Mouse (Mus musculus) forebrain, embryonic 12.5 days (tissue): ENCODE data around the gene Clic5. TPM values are rescaled to one million over a fixed set of nuclear protein-coding genes. Genes with fewer than 3 reads are reported as not detected.
A peak's percentile ranks its signal among the peaks of the same experiment; 100 is the strongest.

Experiments
- ATAC-seq: fragments of 200-750 bp; cut with Nextera tagmentation; 2 replicates; pipeline ENCODE4 v1.8.0; 2017; ENCODE audit warnings: moderate TSS enrichment; ENCODE audit not compliant: low FRiP score
- H3K27ac ChIP-seq: fragments of 300-500 bp; sonication (generic); 2 replicates; pipeline ENCODE4 v1.5.1; 2016; ENCODE audit warnings: mild to moderate bottlenecking
- H3K27me3 ChIP-seq: fragments of 300-500 bp; sonication (generic); 2 replicates; pipeline ENCODE4 v1.6.1; 2016; ENCODE audit warnings: mild to moderate bottlenecking
- H3K36me3 ChIP-seq: fragments of 300-500 bp; sonication (generic); replicated peaks from 2 replicates; pipeline ENCODE4 v1.6.1; 2016; ENCODE audit warnings: mild to moderate bottlenecking
- H3K4me1 ChIP-seq: fragments of 300-500 bp; sonication (generic); 2 replicates; pipeline ENCODE4 v1.6.1; 2016
- H3K4me2 ChIP-seq: fragments of 300-500 bp; sonication (generic); 2 replicates; pipeline ENCODE4 v1.6.1; 2016; ENCODE audit warnings: mild to moderate bottlenecking, moderate library complexity
- H3K4me3 ChIP-seq: fragments of 300-500 bp; sonication (generic); replicated peaks from 2 replicates; pipeline ENCODE4 v1.5.1; 2016; ENCODE audit warnings: mild to moderate bottlenecking
- H3K9ac ChIP-seq: fragments of 300-500 bp; sonication (generic); 2 replicates; pipeline ENCODE4 v1.6.1; 2016; ENCODE audit warnings: mild to moderate bottlenecking
- H3K9me3 ChIP-seq: fragments of 300-500 bp; sonication (generic); 2 replicates; pipeline ENCODE4 v1.6.1; 2016
- WGBS: fragments of 180-500 bp; shearing (Covaris S2); methylation state at CpG from one replicate; pipeline ENCODE4 v1.1.7; 2016; 5-methylcytosine and 5-hydroxymethylcytosine counted together
- polyA plus RNA-seq: library from polyadenylated mRNA; unstranded; fragments of >200 nt; fragmentation: Nextera tagmentation; extraction: Ambion mirVana; gene quantifications from 2 replicates; pipeline ENCODE4 v1.2.1, GENCODE M21; 2016

Clic5 gene
- polyA plus RNA-seq, result 0.21 and 0.43 TPM in 2 replicates

GRCm38 (mm10) chr17:44188042-44188768 is at the start of gene Clic5:
Gene Clic5 (plus strand): TSS chr17:44188584.
- Histone ChIP-seq H3K4me1 (peaks cover 14% of the 10 kb centered on the region), H3K9me3 (no peaks in the 10 kb centered on the region), H3K27me3 (peaks cover 37% of the 10 kb centered on the region), H3K4me2 (peak within 1 kb of the TSS; percentile 77), H3K27ac (no peak within 1 kb of the TSS), H3K9ac (peak within 1 kb of the TSS; percentile 46; the same call in 1 of the 2 replicates), H3K4me3 (peak within 1 kb of the TSS; percentile 42), H3K36me3 (no peaks in the 10 kb centered on the region)
- 4% methylated on average over 24 of the region's 24 CpGs for WGBS
- peak; percentile 61 for ATAC-seq

DNA sequence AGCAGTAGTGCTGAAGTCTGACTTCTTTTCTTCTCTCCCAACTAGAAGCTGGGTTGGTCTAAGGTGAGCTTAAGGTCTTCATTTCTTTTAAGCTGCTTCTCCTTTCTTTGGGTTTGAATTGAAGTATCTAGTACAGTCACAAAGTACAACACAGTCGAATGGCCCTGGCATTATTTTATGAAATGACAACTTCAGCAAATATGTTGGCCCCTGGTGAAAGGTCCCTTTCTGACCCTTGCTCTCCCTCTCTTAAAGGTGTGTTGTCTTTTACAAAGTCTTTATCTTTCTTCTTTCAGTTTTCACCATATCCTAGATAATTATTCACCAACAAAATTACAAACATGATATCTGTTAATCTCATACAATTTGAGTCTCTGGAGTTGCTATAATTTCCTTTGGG is 42.6 kb upstream of the Clic5 start:
- 83% methylated on average over 1 of the region's 1 CpGs for WGBS
- Histone ChIP-seq H3K27me3 (no peaks in the 10 kb centered on the region), H3K9ac (no peak overlapping the region), H3K36me3 (no peaks in the 10 kb centered on the region), H3K4me1 (no peaks in the 10 kb centered on the region), H3K27ac (no peak overlapping the region), H3K4me3 (no peak overlapping the region), H3K4me2 (no peak overlapping the region), H3K9me3 (no peaks in the 10 kb centered on the region)
- no peak for ATAC-seq

- H3K4me3 ChIP-seq, result no peak overlapping the region
- H3K36me3 ChIP-seq, result no peaks in the 10 kb centered on the region
- no peak overlapping the region for H3K9ac ChIP-seq
- ATAC-seq, result no peak
- H3K9me3 ChIP-seq, result no peaks in the 10 kb centered on the region
- H3K27me3 ChIP-seq, result no peaks in the 10 kb centered on the region
- H3K4me2 ChIP-seq, result no peak overlapping the region
- WGBS, result 91% methylated on average over 5 of the region's 5 CpGs
- H3K27ac ChIP-seq, result no peak overlapping the region
- no peaks in the 10 kb centered on the region for H3K4me1 ChIP-seq
Observed at GRCm38 (mm10) chr17:44148109-44148846, 40.1 kb upstream of the Clic5 start.

DNA sequence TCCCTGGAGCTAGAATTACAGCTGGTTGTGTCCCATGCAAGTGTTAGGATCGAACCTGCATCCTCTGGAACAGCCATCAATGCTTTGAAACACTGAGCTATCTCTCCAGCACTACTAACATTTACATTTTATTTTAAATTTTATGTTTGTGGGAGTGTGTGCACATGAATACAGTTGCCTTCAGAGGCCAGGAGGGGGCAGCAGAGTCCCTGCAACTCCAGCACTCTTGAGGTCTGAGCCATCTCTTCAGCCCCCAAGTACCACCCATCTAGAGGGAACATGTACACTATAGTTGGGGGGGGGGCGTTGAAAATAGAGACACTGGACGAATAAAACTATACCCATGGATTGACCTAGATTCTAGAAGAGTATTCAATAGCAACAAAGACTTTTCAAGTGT is 37.3 kb upstream of the Clic5 start:
- H3K9ac ChIP-seq, result no peak overlapping the region
- no peaks in the 10 kb centered on the region for H3K27me3 ChIP-seq
- no peak overlapping the region for H3K4me2 ChIP-seq
- H3K4me1 ChIP-seq, result no peaks in the 10 kb centered on the region
- no peak overlapping the region for H3K27ac ChIP-seq
- WGBS, result 67% methylated on average over 3 of the region's 3 CpGs
- H3K36me3 ChIP-seq, result no peaks in the 10 kb centered on the region
- no peaks in the 10 kb centered on the region for H3K9me3 ChIP-seq
- ATAC-seq, result no peak
- no peak overlapping the region for H3K4me3 ChIP-seq

GRCm38 (mm10) chr17:44151889-44152288 is 36.5 kb upstream of the Clic5 start:
- 88% methylated on average over 8 of the region's 8 CpGs for WGBS
- Histone ChIP-seq H3K36me3 (no peaks in the 10 kb centered on the region), H3K27ac (no peak overlapping the region), H3K9ac (no peak overlapping the region), H3K9me3 (no peaks in the 10 kb centered on the region), H3K4me3 (no peak overlapping the region), H3K27me3 (no peaks in the 10 kb centered on the region), H3K4me1 (no peaks in the 10 kb centered on the region), H3K4me2 (no peak overlapping the region)
- ATAC-seq, result no peak

- H3K4me2 ChIP-seq, result no peak overlapping the region
- whole genome bisulfite sequencing, result 45% methylated on average over 5 of the region's 5 CpGs
- H3K9ac ChIP-seq, result no peak overlapping the region
- no peak overlapping the region for H3K4me3 ChIP-seq
- no peaks in the 10 kb centered on the region for H3K4me1 ChIP-seq
- no peak for ATAC-seq
- H3K27ac ChIP-seq, result no peak overlapping the region
- no peaks in the 10 kb centered on the region for H3K36me3 ChIP-seq
- no peaks in the 10 kb centered on the region for H3K9me3 ChIP-seq
- no peaks in the 10 kb centered on the region for H3K27me3 ChIP-seq
Observed at GRCm38 (mm10) chr17:44153871-44154270, 34.5 kb upstream of the Clic5 start.

DNA sequence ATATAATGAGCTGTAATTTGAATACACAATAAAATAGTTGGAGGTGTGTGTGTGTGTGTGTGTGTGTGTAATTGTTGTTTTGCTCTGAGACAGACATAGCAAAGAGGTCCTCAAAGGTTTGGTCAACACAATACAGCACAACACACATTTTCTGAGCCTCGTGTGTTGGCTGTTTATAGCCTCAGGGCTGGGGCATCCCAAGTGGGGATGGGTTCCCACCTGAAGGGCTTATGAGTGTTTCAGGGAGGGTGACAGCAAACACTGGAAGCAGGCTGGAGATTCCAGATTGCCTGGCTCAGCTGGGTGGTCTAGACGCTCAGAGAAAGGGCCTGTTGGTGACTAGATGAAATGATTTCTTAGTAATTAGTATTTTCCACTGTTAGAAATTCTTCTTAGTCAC is 33.2 kb upstream of the Clic5 start:
- no peaks in the 10 kb centered on the region for H3K36me3 ChIP-seq
- no peak overlapping the region for H3K9ac ChIP-seq
- no peaks in the 10 kb centered on the region for H3K4me1 ChIP-seq
- H3K27ac ChIP-seq, result no peak overlapping the region
- ATAC-seq, result no peak
- no peaks in the 10 kb centered on the region for H3K9me3 ChIP-seq
- H3K4me3 ChIP-seq, result no peak overlapping the region
- no peak overlapping the region for H3K4me2 ChIP-seq
- no peaks in the 10 kb centered on the region for H3K27me3 ChIP-seq
- 71% methylated on average over 2 of the region's 2 CpGs for WGBS

DNA sequence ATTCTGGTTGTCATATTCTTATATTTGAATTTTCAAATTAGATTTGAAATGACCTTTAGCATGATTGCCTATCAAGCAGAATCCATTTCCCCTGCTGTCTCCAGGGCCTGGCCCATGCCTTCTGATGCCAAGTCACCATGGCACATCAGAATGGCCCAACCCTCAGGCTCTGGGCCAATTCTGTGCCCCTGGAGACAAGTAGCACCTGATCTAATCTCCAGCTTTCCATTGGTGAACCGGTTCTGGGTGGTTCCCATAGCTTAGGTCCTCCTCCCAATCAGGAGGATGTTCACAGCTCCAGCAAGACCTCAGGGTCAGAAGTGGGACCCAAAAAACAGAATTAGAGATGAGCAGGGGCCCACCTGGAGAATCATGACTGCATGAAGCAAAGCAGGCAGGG is 30.2 kb upstream of the Clic5 start:
- no peak for ATAC-seq
- no peaks in the 10 kb centered on the region for H3K4me1 ChIP-seq
- H3K27me3 ChIP-seq, result no peaks in the 10 kb centered on the region
- H3K36me3 ChIP-seq, result no peaks in the 10 kb centered on the region
- H3K4me3 ChIP-seq, result no peak overlapping the region
- 62% methylated on average over 1 of the region's 1 CpGs for WGBS
- H3K4me2 ChIP-seq, result no peak overlapping the region
- no peak overlapping the region for H3K9ac ChIP-seq
- no peak overlapping the region for H3K27ac ChIP-seq
- no peaks in the 10 kb centered on the region for H3K9me3 ChIP-seq

DNA sequence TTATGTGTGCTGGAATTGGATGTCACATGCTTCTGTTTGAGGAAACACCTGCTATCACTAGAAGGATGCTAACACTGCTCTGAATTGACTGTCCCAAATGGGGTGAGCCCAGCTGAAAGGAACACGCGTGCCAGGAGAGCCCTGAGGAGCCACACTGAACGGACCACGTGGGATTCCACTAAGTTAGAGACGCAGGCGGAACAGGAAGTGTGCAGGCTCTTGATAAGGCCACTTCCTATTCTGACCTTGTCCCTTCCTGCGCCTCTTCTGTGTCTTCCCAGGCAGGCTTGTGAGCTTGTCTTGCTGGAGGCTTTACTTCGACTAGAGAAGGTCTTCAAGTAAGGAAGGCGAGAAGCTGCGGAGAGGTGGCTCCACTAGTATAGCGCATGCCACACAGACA is 27.9 kb upstream of the Clic5 start:
- H3K9me3 ChIP-seq, result no peaks in the 10 kb centered on the region
- H3K27ac ChIP-seq, result no peak overlapping the region
- H3K27me3 ChIP-seq, result no peaks in the 10 kb centered on the region
- H3K4me2 ChIP-seq, result no peak overlapping the region
- H3K4me3 ChIP-seq, result no peak overlapping the region
- H3K9ac ChIP-seq, result no peak overlapping the region
- 90% methylated on average over 11 of the region's 11 CpGs for WGBS
- no peaks in the 10 kb centered on the region for H3K36me3 ChIP-seq
- no peak for ATAC-seq
- no peaks in the 10 kb centered on the region for H3K4me1 ChIP-seq

GRCm38 (mm10) chr17:44162514-44162913 is 25.9 kb upstream of the Clic5 start:
- H3K27ac ChIP-seq, result no peak overlapping the region
- H3K9me3 ChIP-seq, result no peaks in the 10 kb centered on the region
- 49% methylated on average over 5 of the region's 5 CpGs for WGBS

GRCm38 (mm10) chr17:44162935-44163334 is 25.4 kb upstream of the Clic5 start:
- H3K4me1 ChIP-seq, result no peaks in the 10 kb centered on the region
- H3K9me3 ChIP-seq, result no peaks in the 10 kb centered on the region
- H3K27ac ChIP-seq, result no peak overlapping the region
- no peaks in the 10 kb centered on the region for H3K36me3 ChIP-seq
- H3K4me2 ChIP-seq, result no peak overlapping the region
- H3K4me3 ChIP-seq, result no peak overlapping the region
- no peak overlapping the region for H3K9ac ChIP-seq
- H3K27me3 ChIP-seq, result no peaks in the 10 kb centered on the region
- no peak for ATAC-seq
- WGBS, result 82% methylated on average over 5 of the region's 5 CpGs

More at GRCm38 (mm10) chr17:44162514-44162913, 25.9 kb upstream of the Clic5 start:
- Histone ChIP-seq H3K36me3 (no peaks in the 10 kb centered on the region), H3K4me3 (no peak overlapping the region), H3K27me3 (no peaks in the 10 kb centered on the region), H3K9ac (no peak overlapping the region), H3K4me1 (no peaks in the 10 kb centered on the region), H3K4me2 (no peak overlapping the region)
- ATAC-seq, result no peak

GRCm38 (mm10) chr17:44165730-44166347 is 22.5 kb upstream of the Clic5 start:
- WGBS, result 84% methylated on average over 11 of the region's 11 CpGs
- Histone ChIP-seq H3K27ac (no peak overlapping the region), H3K27me3 (no peaks in the 10 kb centered on the region), H3K36me3 (no peaks in the 10 kb centered on the region), H3K4me2 (no peak overlapping the region), H3K9me3 (no peaks in the 10 kb centered on the region), H3K9ac (no peak overlapping the region), H3K4me3 (no peak overlapping the region), H3K4me1 (no peaks in the 10 kb centered on the region)
- ATAC-seq, result no peak
